Mouse (Mus musculus): ENCODE measurements at regions not wholly inside any gene's neighbourhood (a gene's known extent, or its start where the extent isn't known, plus 50 kb on each side); places are given as distances from the start of the nearest gene placed in this dataset.

DNA sequence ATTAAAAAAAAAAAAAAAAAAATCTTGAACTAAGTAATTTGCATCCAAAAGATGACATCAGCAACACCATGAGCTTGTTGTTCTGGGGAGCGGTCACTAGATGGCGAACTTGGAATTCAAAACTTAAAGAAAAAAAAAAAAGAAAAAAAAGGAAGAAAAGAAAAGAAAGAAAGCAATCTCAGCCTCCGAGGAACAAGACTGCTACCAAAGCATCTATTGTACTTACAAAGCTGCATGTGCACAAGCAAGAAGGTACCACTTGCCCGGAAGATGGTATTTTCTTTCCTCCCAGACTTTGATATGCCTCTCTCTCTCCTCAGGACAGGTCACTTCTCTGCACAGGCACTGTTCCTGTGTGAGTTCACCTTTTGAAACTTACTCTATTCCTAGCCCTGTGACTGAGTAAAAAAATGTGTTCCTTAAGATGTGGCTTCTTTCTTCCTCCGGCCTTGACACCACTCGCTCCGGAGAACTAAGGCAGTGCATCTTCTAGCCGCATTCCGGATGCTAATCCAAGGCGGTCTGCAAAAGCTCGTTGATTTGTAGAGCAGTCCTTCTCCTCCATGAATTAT, 114.2 kb upstream of the Veph1 start:
- no peak for TF ChIP-seq ZC3H11A (IDR thresholded peaks at IDR 0.05; ENCODE audit: borderline replicate concordance, low read depth, low read length)
- peak; percentile 97 for TF ChIP-seq ZNF384 (IDR thresholded peaks at IDR 0.05; ENCODE audit: low read depth, low read length)
- TF ChIP-seq MAFK (IDR thresholded peaks at IDR 0.05; ENCODE audit: insufficient read depth, low read depth, low read length), result no peak
- no peak for TF ChIP-seq HCFC1 (IDR thresholded peaks at IDR 0.05; ENCODE audit: borderline replicate concordance, insufficient read depth, low read length)
